Mouse (Mus musculus): ENCODE data around the gene Hsf2bp.

- TF ChIP-seq CTCF (IDR thresholded peaks at IDR 0.05; ENCODE audit: low read depth) = no peak
- TF ChIP-seq EP300 (IDR thresholded peaks at IDR 0.05; ENCODE audit: low read depth) = no peak
These were observed 38.5 kb upstream of the Hsf2bp start for GRCm38 (mm10) chr17:32074658-32075057.

All from liver, embryonic 14.5 days (tissue).